Mouse (Mus musculus): ENCODE data around the gene Tspan15. TPM values are rescaled to one million over a fixed set of nuclear protein-coding genes. Genes with fewer than 3 reads are reported as not detected.

Tspan15 gene
- polyA plus RNA-seq, 1 experiment, result 10.4 TPM

DNA sequence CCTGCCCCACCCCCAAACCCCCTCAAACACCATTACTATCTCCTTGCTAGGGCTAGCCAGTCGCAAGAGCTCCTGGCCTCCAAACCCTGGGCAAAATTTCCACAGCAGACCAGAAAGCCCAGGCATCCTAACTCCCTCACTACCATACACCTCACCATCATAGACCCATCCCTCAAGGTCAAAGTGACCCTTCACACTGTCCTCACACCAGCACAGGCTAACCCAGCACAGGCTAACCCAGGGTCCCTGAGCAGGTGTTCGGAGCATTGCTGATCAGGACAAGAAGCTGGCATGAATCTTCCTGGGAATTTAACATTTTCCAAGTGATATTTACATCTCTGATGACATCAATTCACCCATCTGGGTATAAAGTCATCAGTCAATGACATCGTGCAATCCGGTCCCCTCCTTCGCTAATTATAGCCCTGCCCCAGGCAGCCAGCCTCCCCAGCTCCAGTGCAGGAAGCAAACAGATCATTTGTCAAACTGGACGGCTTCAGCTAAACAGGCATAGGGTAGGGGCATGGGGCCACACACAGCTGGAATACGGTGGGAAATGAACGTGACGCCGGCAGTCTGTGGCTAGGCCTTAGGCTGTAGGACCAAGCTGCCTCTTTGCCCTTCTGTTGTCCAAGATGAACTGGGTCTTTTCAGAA is 22.7 kb downstream of the Tspan15 start:
- Histone ChIP-seq H3K27me3 (ENCODE audit: control insufficient read depth, insufficient read depth, low read length, poor library complexity, severe bottlenecking) (no peaks in the 10 kb centered on the region), H3K9ac (ENCODE audit: low read depth, poor library complexity, severe bottlenecking) (no peak overlapping the region), H3K27ac (ENCODE audit: insufficient read depth, low read length) (no peak overlapping the region), H3K4me1 (ENCODE audit: control insufficient read depth, insufficient read depth, low read length) (peaks cover 2% of the 10 kb centered on the region), H3K36me3 (ENCODE audit: control insufficient read depth, insufficient read depth, low read length, poor library complexity, severe bottlenecking) (no peaks in the 10 kb centered on the region), H3K4me3 (ENCODE audit: low read depth, low read length) (no peak overlapping the region), H3K9me3 (replicated peaks; ENCODE audit: control insufficient read depth, insufficient read depth, low read length, poor library complexity, severe bottlenecking) (no peaks in the 10 kb centered on the region)
- TF ChIP-seq EP300 (IDR thresholded peaks at IDR 0.05; ENCODE audit: insufficient read depth, low read depth, low read length) (no peak), CTCF (IDR thresholded peaks at IDR 0.05; ENCODE audit: low read depth, low read length) (no peak), POLR2A (IDR thresholded peaks at IDR 0.05; ENCODE audit: insufficient read depth, low read length) (no peak)

DNA sequence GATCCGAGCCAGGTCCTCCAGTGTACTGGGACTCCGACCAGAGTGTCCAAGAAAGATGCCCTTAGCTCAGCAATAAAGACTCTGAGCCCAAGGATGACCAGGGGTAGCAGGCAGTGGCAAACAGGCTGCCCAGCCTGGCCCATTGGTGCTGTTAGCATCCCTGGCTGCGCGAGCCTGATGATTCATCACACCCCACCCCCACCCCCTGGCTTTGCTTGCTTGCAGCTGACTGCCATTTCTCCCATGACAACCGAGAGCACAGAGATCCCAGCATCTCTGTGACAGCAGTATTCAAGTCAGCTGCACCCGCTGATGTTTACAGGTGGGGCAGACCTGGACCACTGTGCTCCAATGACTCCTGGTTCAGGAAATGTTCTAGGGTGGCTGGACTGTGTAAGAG is 28.5 kb downstream of the Tspan15 start:
- H3K27ac ChIP-seq (ENCODE audit: insufficient read depth, low read length), result no peak overlapping the region
- no peaks in the 10 kb centered on the region for H3K9me3 ChIP-seq (replicated peaks; ENCODE audit: control insufficient read depth, insufficient read depth, low read length, poor library complexity, severe bottlenecking)
- H3K27me3 ChIP-seq (ENCODE audit: control insufficient read depth, insufficient read depth, low read length, poor library complexity, severe bottlenecking), result no peaks in the 10 kb centered on the region
- H3K4me3 ChIP-seq (ENCODE audit: low read depth, low read length), result no peak overlapping the region
- no peak overlapping the region for H3K9ac ChIP-seq (ENCODE audit: low read depth, poor library complexity, severe bottlenecking)
- TF ChIP-seq EP300 (IDR thresholded peaks at IDR 0.05; ENCODE audit: insufficient read depth, low read depth, low read length) (no peak), POLR2A (IDR thresholded peaks at IDR 0.05; ENCODE audit: insufficient read depth, low read length) (no peak), CTCF (IDR thresholded peaks at IDR 0.05; ENCODE audit: low read depth, low read length) (no peak)
- no peaks in the 10 kb centered on the region for H3K4me1 ChIP-seq (ENCODE audit: control insufficient read depth, insufficient read depth, low read length)
- no peaks in the 10 kb centered on the region for H3K36me3 ChIP-seq (ENCODE audit: control insufficient read depth, insufficient read depth, low read length, poor library complexity, severe bottlenecking)

DNA sequence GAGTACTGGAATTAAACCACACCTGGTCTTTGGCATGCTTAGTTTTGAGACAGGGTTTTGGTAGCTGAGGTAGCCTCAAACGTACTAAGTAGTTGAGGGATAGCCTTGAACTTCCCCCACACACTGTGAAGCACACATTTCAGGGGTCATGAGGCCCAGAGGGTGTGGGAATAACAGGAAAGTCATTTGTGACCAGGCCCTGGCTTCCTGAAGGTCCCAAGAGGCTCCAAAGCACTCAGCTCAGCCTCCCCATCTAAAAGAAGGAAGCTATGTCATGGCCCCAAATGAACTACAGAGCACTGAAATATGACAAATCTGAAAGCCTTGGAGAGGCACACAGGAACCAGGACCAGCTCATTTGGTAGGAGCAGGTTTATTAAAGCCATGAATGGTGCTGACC is 32.2 kb downstream of the Tspan15 start:
- Histone ChIP-seq H3K4me1 (ENCODE audit: control insufficient read depth, insufficient read depth, low read length) (no peaks in the 10 kb centered on the region), H3K27me3 (ENCODE audit: control insufficient read depth, insufficient read depth, low read length, poor library complexity, severe bottlenecking) (no peaks in the 10 kb centered on the region), H3K9ac (ENCODE audit: low read depth, poor library complexity, severe bottlenecking) (no peak overlapping the region), H3K36me3 (ENCODE audit: control insufficient read depth, insufficient read depth, low read length, poor library complexity, severe bottlenecking) (no peaks in the 10 kb centered on the region), H3K27ac (ENCODE audit: insufficient read depth, low read length) (no peak overlapping the region), H3K4me3 (ENCODE audit: low read depth, low read length) (no peak overlapping the region), H3K9me3 (replicated peaks; ENCODE audit: control insufficient read depth, insufficient read depth, low read length, poor library complexity, severe bottlenecking) (no peaks in the 10 kb centered on the region)
- no peak for TF ChIP-seq EP300 (IDR thresholded peaks at IDR 0.05; ENCODE audit: insufficient read depth, low read depth, low read length)
- no peak for TF ChIP-seq CTCF (IDR thresholded peaks at IDR 0.05; ENCODE audit: low read depth, low read length)
- no peak for TF ChIP-seq POLR2A (IDR thresholded peaks at IDR 0.05; ENCODE audit: insufficient read depth, low read length)

DNA sequence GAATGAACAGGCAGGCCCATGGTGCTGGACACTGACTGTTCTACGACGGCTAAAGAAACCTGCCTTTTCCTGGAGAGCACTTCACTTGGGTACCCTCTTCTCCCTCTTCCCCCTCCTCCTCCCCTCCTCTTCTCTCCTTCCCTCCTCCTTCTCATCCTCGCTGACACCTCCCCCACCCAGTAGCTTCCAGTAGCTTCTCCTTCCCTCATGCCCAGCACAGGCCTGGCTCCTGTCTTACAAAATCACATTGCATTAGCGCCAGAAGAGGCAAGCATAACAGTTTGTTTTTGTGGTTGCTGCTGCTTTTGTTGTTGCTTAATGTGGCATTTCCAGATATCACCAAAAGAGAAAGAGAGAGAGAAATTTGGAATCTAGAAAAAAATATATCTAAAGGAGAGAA is 33.6 kb downstream of the Tspan15 start:
- no peaks in the 10 kb centered on the region for H3K27me3 ChIP-seq (ENCODE audit: control insufficient read depth, insufficient read depth, low read length, poor library complexity, severe bottlenecking)
- no peaks in the 10 kb centered on the region for H3K36me3 ChIP-seq (ENCODE audit: control insufficient read depth, insufficient read depth, low read length, poor library complexity, severe bottlenecking)
- no peaks in the 10 kb centered on the region for H3K4me1 ChIP-seq (ENCODE audit: control insufficient read depth, insufficient read depth, low read length)
- H3K9me3 ChIP-seq (replicated peaks; ENCODE audit: control insufficient read depth, insufficient read depth, low read length, poor library complexity, severe bottlenecking), result no peaks in the 10 kb centered on the region
- no peak overlapping the region for H3K4me3 ChIP-seq (ENCODE audit: low read depth, low read length)
- TF ChIP-seq POLR2A (IDR thresholded peaks at IDR 0.05; ENCODE audit: insufficient read depth, low read length) (no peak), CTCF (IDR thresholded peaks at IDR 0.05; ENCODE audit: low read depth, low read length) (no peak), EP300 (IDR thresholded peaks at IDR 0.05; ENCODE audit: insufficient read depth, low read depth, low read length) (no peak)
- H3K9ac ChIP-seq (ENCODE audit: low read depth, poor library complexity, severe bottlenecking), result no peak overlapping the region
- no peak overlapping the region for H3K27ac ChIP-seq (ENCODE audit: insufficient read depth, low read length)

DNA sequence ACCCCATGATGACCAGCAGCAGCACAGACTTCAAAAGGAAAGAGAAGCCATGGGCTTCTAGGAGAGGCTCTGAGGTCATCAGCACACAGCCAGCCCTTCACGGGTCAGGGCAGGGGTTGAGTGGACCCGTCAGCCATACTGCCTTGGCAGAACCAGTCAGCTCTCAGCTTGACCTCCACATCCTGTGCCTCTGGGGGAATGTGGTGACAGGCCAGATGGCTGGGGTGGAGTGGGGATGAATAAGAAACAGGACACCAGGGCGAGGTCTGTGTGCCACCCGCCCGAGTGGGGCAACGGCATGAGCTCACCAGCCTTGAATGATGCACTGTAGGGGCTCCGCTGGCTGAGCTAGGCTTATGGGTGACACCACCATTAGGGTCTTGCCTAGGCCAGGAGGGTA is 35.7 kb downstream of the Tspan15 start:
- no peaks in the 10 kb centered on the region for H3K27me3 ChIP-seq (ENCODE audit: control insufficient read depth, insufficient read depth, low read length, poor library complexity, severe bottlenecking)
- no peak overlapping the region for H3K27ac ChIP-seq (ENCODE audit: insufficient read depth, low read length)
- no peak overlapping the region for H3K9ac ChIP-seq (ENCODE audit: low read depth, poor library complexity, severe bottlenecking)
- H3K4me3 ChIP-seq (ENCODE audit: low read depth, low read length), result no peak overlapping the region
- H3K36me3 ChIP-seq (ENCODE audit: control insufficient read depth, insufficient read depth, low read length, poor library complexity, severe bottlenecking), result no peaks in the 10 kb centered on the region
- no peaks in the 10 kb centered on the region for H3K4me1 ChIP-seq (ENCODE audit: control insufficient read depth, insufficient read depth, low read length)
- TF ChIP-seq EP300 (IDR thresholded peaks at IDR 0.05; ENCODE audit: insufficient read depth, low read depth, low read length) (no peak), POLR2A (IDR thresholded peaks at IDR 0.05; ENCODE audit: insufficient read depth, low read length) (no peak), CTCF (IDR thresholded peaks at IDR 0.05; ENCODE audit: low read depth, low read length) (no peak)
- H3K9me3 ChIP-seq (replicated peaks; ENCODE audit: control insufficient read depth, insufficient read depth, low read length, poor library complexity, severe bottlenecking), result no peaks in the 10 kb centered on the region

DNA sequence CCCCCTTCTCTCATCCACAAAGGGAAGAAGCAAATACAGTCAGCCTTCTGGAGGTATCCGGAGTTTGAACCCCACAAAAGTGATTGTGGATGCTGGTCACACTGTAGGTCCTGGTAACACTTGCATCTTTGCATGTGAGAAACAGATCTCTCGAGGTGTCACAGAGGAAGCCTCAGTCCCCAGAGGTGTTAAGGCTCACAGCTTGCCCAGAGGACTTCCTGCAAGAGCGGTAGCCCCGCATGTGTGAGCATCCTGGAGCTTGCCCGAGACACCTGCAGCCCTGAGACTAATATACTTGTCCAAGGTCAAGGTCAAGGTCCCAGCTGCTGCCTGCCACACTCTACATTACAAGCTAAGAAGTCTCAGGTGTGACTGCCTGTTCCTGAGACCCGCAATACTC is 36.1 kb downstream of the Tspan15 start:
- Histone ChIP-seq H3K36me3 (ENCODE audit: control insufficient read depth, insufficient read depth, low read length, poor library complexity, severe bottlenecking) (no peaks in the 10 kb centered on the region), H3K27me3 (ENCODE audit: control insufficient read depth, insufficient read depth, low read length, poor library complexity, severe bottlenecking) (no peaks in the 10 kb centered on the region), H3K9me3 (replicated peaks; ENCODE audit: control insufficient read depth, insufficient read depth, low read length, poor library complexity, severe bottlenecking) (no peaks in the 10 kb centered on the region), H3K27ac (ENCODE audit: insufficient read depth, low read length) (no peak overlapping the region), H3K4me1 (ENCODE audit: control insufficient read depth, insufficient read depth, low read length) (no peaks in the 10 kb centered on the region), H3K9ac (ENCODE audit: low read depth, poor library complexity, severe bottlenecking) (no peak overlapping the region), H3K4me3 (ENCODE audit: low read depth, low read length) (no peak overlapping the region)
- TF ChIP-seq POLR2A (IDR thresholded peaks at IDR 0.05; ENCODE audit: insufficient read depth, low read length) (no peak), EP300 (IDR thresholded peaks at IDR 0.05; ENCODE audit: insufficient read depth, low read depth, low read length) (no peak)
